Mouse (Mus musculus) C3H10T1/2 (cell line): Measurements from ENCODE around the gene Socs7. TPM values are rescaled to one million over a fixed set of nuclear protein-coding genes. Genes with fewer than 3 reads are reported as not detected.

ENCODE experiments used
- polyA plus RNA-seq, 2 experiments: library from polyadenylated mRNA; unstranded; fragments of >200 nt; fragmentation: generic; extraction: Trizol; gene quantifications; one replicate each; pipeline ENCODE4 v1.2.1; 2012; ENCODE audit warnings: missing spikeins in 2 of 2

Socs7 gene
- 10 to 100 TPM in 1 of 2 experiments, 1 to 10 TPM in 1; 4.0 to 11.2 TPM for polyA plus RNA-seq

DNA sequence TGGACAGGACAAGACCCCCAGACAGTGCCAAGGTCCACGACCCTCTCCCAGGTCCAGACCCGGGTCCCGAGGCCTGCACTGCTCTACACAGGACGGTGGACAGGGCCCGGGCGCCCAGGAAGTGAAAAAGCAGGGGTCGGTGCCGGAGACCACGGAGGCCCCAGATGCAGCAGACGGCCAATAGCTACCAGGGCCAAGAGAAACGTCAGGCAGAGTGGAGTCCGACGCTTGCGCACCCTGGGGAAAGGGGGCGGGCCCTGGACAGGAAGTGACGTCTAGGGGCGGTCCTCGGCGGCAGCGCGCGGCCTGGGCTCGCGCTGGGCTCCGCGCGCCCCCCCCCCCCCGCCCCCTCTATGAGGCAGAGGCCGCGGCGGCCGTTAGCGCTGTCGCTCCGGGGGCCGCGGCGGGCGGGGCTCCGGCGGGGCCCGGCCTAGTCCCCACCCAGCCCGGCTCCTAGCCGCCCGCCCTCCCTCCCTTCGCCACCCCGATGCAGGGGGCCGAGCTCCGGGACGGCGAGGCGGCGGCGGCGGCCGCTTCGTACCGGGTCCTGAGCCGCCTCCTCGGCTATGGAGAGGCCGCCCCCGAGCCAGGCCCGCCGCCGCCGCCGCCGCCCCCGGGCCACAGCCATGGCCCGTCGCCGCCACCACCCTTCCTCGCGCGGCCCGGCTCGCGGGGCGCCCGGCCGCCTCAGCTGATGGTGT lies at the start of gene Socs7:
TSS of gene Socs7 (plus strand) at position 604 of the 701 bp plus-strand sequence.

DNA sequence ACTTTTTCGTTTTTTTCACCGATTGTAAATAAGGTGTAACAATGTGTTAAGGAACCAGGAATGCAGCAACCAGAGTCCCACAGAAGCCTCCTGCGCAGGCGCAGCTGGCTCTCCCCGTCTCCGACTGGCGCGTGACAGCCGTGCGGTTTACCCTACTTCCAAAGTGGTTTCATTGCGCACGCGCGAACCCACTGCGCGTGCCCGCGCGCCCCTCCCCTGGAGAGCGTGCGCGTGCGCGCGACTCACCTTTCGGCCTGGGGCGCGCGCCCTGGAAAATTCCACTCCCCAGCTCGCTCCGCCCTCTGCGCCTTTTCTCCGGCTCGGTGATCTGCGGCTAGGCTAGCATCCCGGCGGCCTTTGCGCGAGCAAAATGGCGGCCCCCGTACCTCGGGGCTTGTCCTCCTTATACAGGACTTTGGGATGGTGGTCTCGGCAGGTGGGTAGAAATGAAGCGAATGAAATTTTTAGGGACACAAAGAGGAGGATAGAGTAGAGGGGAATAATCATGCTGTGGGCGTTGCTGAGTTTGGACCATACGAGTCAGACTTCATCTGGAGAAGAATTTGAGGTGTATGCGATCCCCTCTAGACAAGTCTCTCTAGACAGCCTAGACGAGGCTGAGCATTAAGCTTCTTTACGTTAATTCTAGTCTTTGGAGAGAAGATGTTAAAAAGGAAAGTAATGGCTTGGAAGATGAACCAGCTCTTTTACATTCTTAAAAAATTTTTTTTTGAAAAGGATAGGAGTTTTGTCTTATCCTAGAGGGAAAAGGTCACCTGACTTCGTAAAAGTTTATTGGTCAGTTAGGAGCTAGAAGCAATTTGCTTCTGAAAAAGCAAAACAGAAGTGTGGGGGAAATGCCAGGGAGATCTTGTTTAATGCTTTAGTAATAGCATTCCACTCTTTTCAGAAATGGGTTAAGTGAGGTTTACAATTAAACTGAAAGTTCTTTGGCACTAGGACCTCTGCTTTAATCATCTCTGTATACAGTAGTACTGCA lies 46.5 kb upstream of the Socs7 start, which contains the start of gene Mrpl45:
TSS of gene Mrpl45 (plus strand) at position 213 of the 1,000 bp plus-strand sequence.

DNA sequence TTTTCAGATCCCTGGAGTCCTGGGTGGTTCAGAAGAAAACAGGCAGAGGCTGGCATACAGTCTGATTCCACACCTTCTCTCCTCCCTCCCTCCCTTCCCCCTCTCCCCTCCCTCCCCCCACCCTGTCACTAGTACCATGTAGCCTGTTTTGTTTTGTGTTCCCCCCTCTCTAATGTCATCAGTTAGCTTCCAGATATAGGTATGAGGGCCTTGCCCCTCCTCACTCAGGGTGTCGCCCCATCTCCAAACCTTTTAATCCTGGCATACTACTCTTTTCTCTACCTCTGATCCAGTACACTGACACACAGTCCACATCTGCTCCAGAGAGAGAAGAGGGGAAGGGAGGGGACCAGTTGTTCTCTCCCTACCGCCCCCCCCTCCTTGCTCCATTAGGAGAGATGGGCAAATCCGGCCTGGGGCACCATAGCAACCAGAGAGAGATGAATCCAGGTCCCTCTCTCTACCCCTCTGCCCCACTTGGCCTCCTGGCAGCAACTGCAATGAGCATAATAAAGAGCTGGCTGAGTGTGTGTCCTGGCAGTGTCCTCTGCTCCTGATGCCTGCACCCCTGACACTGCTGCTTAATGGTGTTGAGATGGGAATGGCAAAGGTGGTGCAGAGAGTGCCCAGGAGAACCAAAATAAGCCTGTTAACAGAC lies 10.2 kb upstream of the Socs7 start, which contains the start of gene Gpr179:
TSS of gene Gpr179 (minus strand) at position 51 of the 658 bp plus-strand sequence.

DNA sequence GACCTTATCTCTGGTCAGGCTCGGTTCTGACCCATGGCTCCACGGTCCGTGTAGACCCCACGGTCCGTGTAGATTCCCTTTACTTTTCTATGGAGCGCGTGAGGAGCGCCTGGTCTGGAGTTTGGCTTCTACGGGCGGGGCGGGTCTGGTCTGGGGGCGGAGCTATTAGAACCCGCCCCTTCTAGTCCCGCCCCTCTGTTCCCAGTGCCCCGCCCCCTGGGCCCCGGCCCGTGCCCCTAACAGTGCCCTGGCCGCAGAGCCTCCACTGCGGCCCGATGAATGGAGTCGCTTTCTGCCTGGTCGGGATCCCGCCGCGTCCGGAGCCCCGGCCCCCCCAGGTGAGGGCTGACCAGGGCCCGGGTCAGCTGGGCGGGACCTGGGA lies 53.0 kb downstream of the Socs7 start, which contains the start of gene Arhgap23:
TSS of gene Arhgap23 (plus strand) at position 204 of the 382 bp plus-strand sequence.

Other genes starting within 250 kb of the Socs7 start
- not detected for gene Tbx21, start 247.2 kb upstream of the Socs7 start, polyA plus RNA-seq
- 1 to 10 TPM in 1 of 2 experiments, under 1 TPM in 1; 0.07 to 1.3 TPM for gene Tbkbp1, start 211.1 kb upstream of the Socs7 start, polyA plus RNA-seq
- gene Kpnb1, start 174.7 kb upstream of the Socs7 start, polyA plus RNA-seq: 100 to 1,000 TPM in 1 of 2 experiments, 10 to 100 TPM in 1; 35.4 to 123 TPM
- gene Npepps, start 81.9 kb upstream of the Socs7 start, polyA plus RNA-seq: 100 to 1,000 TPM in 1 of 2 experiments, 10 to 100 TPM in 1; 25.3 to 106 TPM
- gene Mrpl45, start 46.8 kb upstream of the Socs7 start, polyA plus RNA-seq: 10 to 100 TPM; 37.2 to 45.8 TPM
- gene Gpr179, start 10.5 kb upstream of the Socs7 start, polyA plus RNA-seq: under 1 TPM; 0.15 to 0.53 TPM
- 10 to 100 TPM; 16.6 to 76.2 TPM for gene Arhgap23, start 53.0 kb downstream of the Socs7 start, polyA plus RNA-seq
- gene 4933428G20Rik, start 137.8 kb downstream of the Socs7 start, polyA plus RNA-seq: 1 to 10 TPM; 1.3 to 2.0 TPM
- gene Srcin1, start 213.6 kb downstream of the Socs7 start, polyA plus RNA-seq: under 1 TPM; 0.01 to 0.07 TPM